Mouse (Mus musculus): ENCODE measurements around the gene B3gnt2. TPM values are rescaled to one million over a fixed set of nuclear protein-coding genes. Genes with fewer than 3 reads are reported as not detected.

Gene B3gnt2
- polyA plus RNA-seq, 1 experiment from 2014 or later, result 5.5 TPM

- Histone ChIP-seq H3K4me1 (peaks cover 6% of the 10 kb centered on the region), H3K4me2 (replicated peaks) (no peak overlapping the region), H3K36me3 (no peaks in the 10 kb centered on the region), H3K27ac (no peak overlapping the region), H3K27me3 (no peaks in the 10 kb centered on the region), H3K4me3 (no peak overlapping the region), H3K9me3 (no peaks in the 10 kb centered on the region), H3K9ac (no peak overlapping the region)
- ATAC-seq (ENCODE audit: low FRiP score, low read depth), result no peak
- WGBS, result 86% methylated on average over 1 of the region's 1 CpGs
Measured at GRCm38 (mm10) chr11:22794734-22795133, 66.0 kb downstream of the B3gnt2 start.

GRCm38 (mm10) chr11:22793881-22794203 is 66.9 kb downstream of the B3gnt2 start:
- no peak for ATAC-seq (ENCODE audit: low FRiP score, low read depth)
- no peak overlapping the region for H3K9ac ChIP-seq
- no peak overlapping the region for H3K27ac ChIP-seq
- H3K36me3 ChIP-seq, result no peaks in the 10 kb centered on the region
- H3K27me3 ChIP-seq, result no peaks in the 10 kb centered on the region
- WGBS, result 80% methylated on average over 1 of the region's 1 CpGs
- H3K4me1 ChIP-seq, result no peaks in the 10 kb centered on the region
- no peaks in the 10 kb centered on the region for H3K9me3 ChIP-seq
- H3K4me2 ChIP-seq (replicated peaks), result no peak overlapping the region
- H3K4me3 ChIP-seq, result no peak overlapping the region

GRCm38 (mm10) chr11:22793176-22793880 is 67.4 kb downstream of the B3gnt2 start:
- no peaks in the 10 kb centered on the region for H3K4me1 ChIP-seq
- H3K27ac ChIP-seq, result no peak overlapping the region
- H3K9me3 ChIP-seq, result no peaks in the 10 kb centered on the region
- H3K4me3 ChIP-seq, result no peak overlapping the region
- H3K36me3 ChIP-seq, result no peaks in the 10 kb centered on the region
- H3K4me2 ChIP-seq (replicated peaks), result no peak overlapping the region
- WGBS, result 86% methylated on average over 3 of the region's 3 CpGs
- no peak for ATAC-seq (ENCODE audit: low FRiP score, low read depth)
- no peaks in the 10 kb centered on the region for H3K27me3 ChIP-seq
- H3K9ac ChIP-seq, result no peak overlapping the region

GRCm38 (mm10) chr11:22792149-22792548 is 68.6 kb downstream of the B3gnt2 start:
- Histone ChIP-seq H3K4me1 (no peaks in the 10 kb centered on the region), H3K4me2 (replicated peaks) (no peak overlapping the region), H3K4me3 (no peak overlapping the region), H3K36me3 (no peaks in the 10 kb centered on the region), H3K9ac (no peak overlapping the region), H3K27me3 (no peaks in the 10 kb centered on the region), H3K27ac (no peak overlapping the region), H3K9me3 (no peaks in the 10 kb centered on the region)
- ATAC-seq (ENCODE audit: low FRiP score, low read depth), result no peak
- 91% methylated on average over 1 of the region's 1 CpGs for WGBS

- H3K4me2 ChIP-seq (replicated peaks), result no peak overlapping the region
- H3K4me3 ChIP-seq, result no peak overlapping the region
- H3K36me3 ChIP-seq, result no peaks in the 10 kb centered on the region
- H3K9me3 ChIP-seq, result no peaks in the 10 kb centered on the region
- ATAC-seq (ENCODE audit: low FRiP score, low read depth), result no peak
- WGBS, result 88% methylated on average over 5 of the region's 5 CpGs
- H3K27me3 ChIP-seq, result no peaks in the 10 kb centered on the region
- H3K27ac ChIP-seq, result no peak overlapping the region
- H3K4me1 ChIP-seq, result no peaks in the 10 kb centered on the region
- H3K9ac ChIP-seq, result no peak overlapping the region
Measured at GRCm38 (mm10) chr11:22791726-22792125, 69.0 kb downstream of the B3gnt2 start.

- Histone ChIP-seq H3K27me3 (no peaks in the 10 kb centered on the region), H3K4me2 (replicated peaks) (no peak overlapping the region), H3K36me3 (no peaks in the 10 kb centered on the region), H3K9ac (no peak overlapping the region), H3K4me3 (no peak overlapping the region), H3K9me3 (no peaks in the 10 kb centered on the region), H3K4me1 (peaks cover 1% of the 10 kb centered on the region; the same call in 1 of the 2 replicates), H3K27ac (no peak overlapping the region)
- 84% methylated on average over 2 of the region's 2 CpGs for WGBS
- no peak for ATAC-seq (ENCODE audit: low FRiP score, low read depth)
Measured at GRCm38 (mm10) chr11:22787833-22788232, 72.9 kb downstream of the B3gnt2 start.

GRCm38 (mm10) chr11:22784477-22784876 is 76.3 kb downstream of the B3gnt2 start:
- ATAC-seq (ENCODE audit: low FRiP score, low read depth), result no peak
- Histone ChIP-seq H3K4me3 (no peak overlapping the region), H3K9ac (no peak overlapping the region), H3K27ac (no peak overlapping the region), H3K27me3 (no peaks in the 10 kb centered on the region), H3K4me1 (peaks cover 4% of the 10 kb centered on the region; the same call in 1 of the 2 replicates), H3K4me2 (replicated peaks) (no peak overlapping the region), H3K9me3 (no peaks in the 10 kb centered on the region), H3K36me3 (no peaks in the 10 kb centered on the region)
- 79% methylated on average over 3 of the region's 3 CpGs for WGBS

- peak overlapping the region; percentile 9; the same call in 1 of the 2 replicates for H3K4me2 ChIP-seq (replicated peaks)
- 67% methylated on average over 13 of the region's 13 CpGs for WGBS
- peak; percentile 36; the same call in 1 of the 2 replicates for ATAC-seq (ENCODE audit: low FRiP score, low read depth)
- no peaks in the 10 kb centered on the region for H3K36me3 ChIP-seq
- no peak overlapping the region for H3K27ac ChIP-seq
- H3K27me3 ChIP-seq, result no peaks in the 10 kb centered on the region
- H3K4me3 ChIP-seq, result no peak overlapping the region
- H3K9ac ChIP-seq, result no peak overlapping the region
- no peaks in the 10 kb centered on the region for H3K9me3 ChIP-seq
- H3K4me1 ChIP-seq, result peaks cover 4% of the 10 kb centered on the region; the same call in 1 of the 2 replicates
Measured at GRCm38 (mm10) chr11:22782705-22783124, 78.0 kb downstream of the B3gnt2 start.

GRCm38 (mm10) chr11:22781190-22781589 is 79.6 kb downstream of the B3gnt2 start:
- Histone ChIP-seq H3K4me3 (no peak overlapping the region), H3K27ac (no peak overlapping the region), H3K36me3 (no peaks in the 10 kb centered on the region), H3K9ac (no peak overlapping the region), H3K4me2 (replicated peaks) (no peak overlapping the region), H3K27me3 (no peaks in the 10 kb centered on the region), H3K4me1 (peaks cover 4% of the 10 kb centered on the region; the same call in 1 of the 2 replicates), H3K9me3 (no peaks in the 10 kb centered on the region)
- ATAC-seq (ENCODE audit: low FRiP score, low read depth), result no peak

GRCm38 (mm10) chr11:22780761-22781160 is 80.0 kb downstream of the B3gnt2 start:
- Histone ChIP-seq H3K4me2 (replicated peaks) (no peak overlapping the region), H3K9ac (no peak overlapping the region), H3K9me3 (no peaks in the 10 kb centered on the region), H3K4me1 (peaks cover 4% of the 10 kb centered on the region; the same call in 1 of the 2 replicates), H3K27me3 (no peaks in the 10 kb centered on the region), H3K27ac (no peak overlapping the region), H3K36me3 (no peaks in the 10 kb centered on the region), H3K4me3 (no peak overlapping the region)
- 82% methylated on average over 2 of the region's 2 CpGs for WGBS
- no peak for ATAC-seq (ENCODE audit: low FRiP score, low read depth)

GRCm38 (mm10) chr11:22779821-22780551 is 80.8 kb downstream of the B3gnt2 start:
- Histone ChIP-seq H3K4me3 (no peak overlapping the region), H3K9ac (no peak overlapping the region), H3K27me3 (no peaks in the 10 kb centered on the region), H3K4me2 (replicated peaks) (no peak overlapping the region), H3K36me3 (no peaks in the 10 kb centered on the region), H3K9me3 (no peaks in the 10 kb centered on the region), H3K27ac (no peak overlapping the region), H3K4me1 (peaks cover 4% of the 10 kb centered on the region; the same call in 1 of the 2 replicates)
- no peak for ATAC-seq (ENCODE audit: low FRiP score, low read depth)
- 79% methylated on average over 6 of the region's 6 CpGs for WGBS

GRCm38 (mm10) chr11:22778596-22778995 is 82.2 kb downstream of the B3gnt2 start:
- Histone ChIP-seq H3K27me3 (no peaks in the 10 kb centered on the region), H3K4me2 (replicated peaks) (no peak overlapping the region), H3K4me1 (peaks cover 4% of the 10 kb centered on the region; the same call in 1 of the 2 replicates), H3K4me3 (no peak overlapping the region), H3K9ac (no peak overlapping the region), H3K9me3 (no peaks in the 10 kb centered on the region), H3K36me3 (no peaks in the 10 kb centered on the region), H3K27ac (no peak overlapping the region)
- ATAC-seq (ENCODE audit: low FRiP score, low read depth), result no peak
- WGBS, result 76% methylated on average over 3 of the region's 3 CpGs
